Mouse (Mus musculus) mesoderm, embryonic 11.5 days (tissue): ENCODE data around the gene Pard3b.

Experiments
- DNase-seq: peaks from one replicate; pipeline ENCODE4 v3.0.0-alpha.2; 2012; ENCODE audit warnings: low read depth, low spot score

Gene Pard3b

DNA sequence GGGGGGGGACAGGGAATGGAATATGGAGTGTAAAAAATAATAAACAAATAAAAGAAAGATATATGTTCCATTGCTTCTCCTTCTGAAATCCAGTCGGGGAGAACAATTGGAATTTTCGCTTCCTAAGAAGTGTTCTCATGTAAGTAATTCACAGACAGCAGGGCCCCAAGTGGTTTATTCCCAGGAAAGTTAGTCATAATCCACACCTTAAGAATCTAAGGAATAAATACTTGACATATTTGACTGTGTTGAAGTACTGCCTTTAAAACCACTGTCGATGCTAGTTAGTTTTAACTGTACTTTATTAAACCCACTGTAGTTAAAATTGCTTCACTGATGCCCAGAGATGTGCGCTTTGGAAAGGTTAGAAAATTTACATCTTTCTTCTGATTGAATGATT is 442.5 kb downstream of the Pard3b start:
- DNase-seq: no peak

DNA sequence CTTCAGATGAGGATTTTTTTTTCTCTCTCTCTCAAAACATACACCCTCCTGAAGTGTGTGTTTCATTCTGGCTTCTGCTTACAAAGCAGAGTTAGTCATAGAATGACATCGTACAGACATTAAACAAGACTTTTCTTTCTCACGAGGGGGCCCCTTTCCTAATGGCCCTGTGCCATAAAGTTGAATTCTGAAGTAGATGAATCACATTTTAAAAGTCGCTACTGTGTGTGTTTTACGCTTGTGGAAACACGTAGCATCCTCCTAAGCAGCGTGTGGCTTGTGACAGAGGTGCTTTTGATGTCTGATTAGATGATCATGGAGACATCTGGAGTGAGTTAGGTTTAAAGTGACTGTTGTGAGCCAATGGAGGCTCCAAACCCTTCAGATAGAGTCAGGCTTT is 447.4 kb downstream of the Pard3b start:
- DNase-seq: peak; percentile 59

DNA sequence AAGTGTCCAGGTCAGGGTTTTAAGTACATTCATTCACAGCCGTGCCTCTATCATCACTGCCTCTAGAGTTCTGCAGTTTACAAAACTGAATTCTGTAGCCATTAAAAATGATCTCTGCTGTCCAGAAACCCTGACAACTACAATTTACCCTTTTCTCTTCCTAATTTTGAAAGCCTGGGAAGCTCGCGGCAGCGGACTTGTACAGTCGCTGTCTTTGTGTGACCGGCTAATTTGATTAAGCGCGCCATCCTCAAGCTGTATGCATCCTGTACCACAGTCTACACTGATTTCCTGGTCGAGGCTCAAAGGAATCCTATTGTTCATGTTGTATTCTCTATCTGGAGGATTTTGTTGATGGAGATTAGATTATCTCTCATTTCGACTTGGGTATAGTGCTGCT is 448.8 kb downstream of the Pard3b start:
- peak; percentile 37 for DNase-seq

DNA sequence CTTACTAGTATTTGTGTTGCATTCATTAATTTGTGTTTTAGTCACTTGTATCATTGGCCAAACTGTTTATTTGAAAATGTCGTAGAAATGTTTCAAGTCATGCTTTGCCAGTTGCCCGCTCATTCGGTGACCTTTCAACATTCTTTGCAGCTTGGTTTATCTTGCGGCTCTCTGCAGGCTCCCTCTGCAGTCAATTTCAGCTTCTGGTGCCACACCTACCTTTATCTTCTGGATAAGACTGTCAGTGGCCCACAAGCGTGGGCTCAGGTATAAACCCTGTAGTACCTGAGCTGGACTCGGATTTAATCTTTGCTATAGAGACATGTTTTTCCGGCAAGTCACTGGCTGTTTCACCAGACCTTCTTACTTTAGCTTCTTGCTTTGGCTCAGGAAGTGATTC is 456.3 kb downstream of the Pard3b start:
- DNase-seq: no peak

DNA sequence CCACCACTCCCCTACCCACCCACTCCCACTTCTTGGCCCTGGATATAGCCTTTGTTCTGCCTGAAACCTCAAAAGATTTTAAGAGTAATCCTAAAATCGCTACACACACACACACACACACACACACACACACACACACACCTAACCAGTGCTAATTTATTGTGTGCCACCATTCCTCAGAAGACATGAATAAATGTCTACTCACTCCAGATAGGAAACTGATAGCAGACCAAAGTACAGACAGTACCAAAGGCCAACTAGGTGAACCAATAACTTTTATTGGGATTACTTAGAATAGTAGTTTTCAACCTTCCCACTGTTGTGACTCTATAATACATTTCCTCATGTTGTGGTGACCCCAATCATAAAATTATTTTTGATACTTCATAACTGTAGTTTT is 483.8 kb downstream of the Pard3b start:
- DNase-seq: no peak

DNA sequence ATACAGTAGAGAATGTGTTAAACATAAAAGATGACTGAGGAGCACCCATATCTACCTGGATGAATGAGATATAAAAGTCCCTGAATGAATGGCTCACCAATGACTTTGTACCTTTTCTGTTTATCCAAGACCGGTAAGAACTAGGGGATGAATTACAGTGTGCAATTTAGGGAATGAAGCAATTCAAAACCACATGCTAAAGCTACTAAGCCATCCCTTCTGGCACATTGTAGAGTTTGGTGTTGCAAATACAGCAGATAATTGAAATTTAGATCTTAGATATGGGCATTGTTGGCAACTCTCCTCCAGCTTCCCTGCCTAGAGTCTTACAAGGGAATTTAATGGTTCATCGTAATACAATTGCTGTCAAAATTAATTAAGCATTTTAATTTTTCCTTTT is 490.6 kb downstream of the Pard3b start:
- no peak for DNase-seq

DNA sequence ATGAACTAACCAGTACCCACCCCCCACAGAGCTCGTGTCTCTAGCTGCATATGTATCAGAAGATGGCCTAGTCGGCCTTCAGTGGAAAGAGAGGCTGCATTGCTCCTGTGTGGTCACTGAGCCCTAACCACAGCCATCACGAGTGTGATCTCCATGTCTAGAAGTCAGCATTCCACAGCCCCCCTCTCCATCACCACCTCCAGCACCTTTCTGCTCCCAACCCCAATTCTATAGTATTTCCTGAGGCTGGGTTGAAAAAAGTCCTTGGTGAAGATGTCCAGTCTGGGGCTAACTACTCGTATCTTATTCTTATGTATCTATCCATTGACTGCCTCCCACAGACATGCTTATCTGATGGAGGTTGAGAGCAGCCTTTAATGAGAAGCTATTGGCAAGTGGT is 509.5 kb downstream of the Pard3b start:
- no peak for DNase-seq

DNA sequence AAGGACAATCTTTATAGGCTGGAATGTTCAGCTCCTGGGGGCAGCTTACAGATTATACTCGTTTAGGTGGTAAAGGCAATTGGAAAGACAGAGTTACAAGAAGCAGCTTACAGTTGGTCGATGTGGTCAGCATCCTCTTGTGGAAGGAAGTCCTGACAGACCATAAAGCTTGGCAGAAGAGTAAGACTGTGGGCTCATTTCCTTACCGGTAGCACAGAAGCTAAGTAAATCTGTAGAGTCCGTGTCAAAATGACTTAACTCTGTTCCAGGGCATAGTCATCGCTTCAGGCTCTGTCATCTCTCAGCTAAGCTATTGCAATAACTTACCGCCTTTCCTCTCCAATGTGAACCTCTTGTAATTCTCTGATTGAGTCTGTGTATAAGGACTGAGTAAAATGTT is 510.2 kb downstream of the Pard3b start:
- DNase-seq: no peak

DNA sequence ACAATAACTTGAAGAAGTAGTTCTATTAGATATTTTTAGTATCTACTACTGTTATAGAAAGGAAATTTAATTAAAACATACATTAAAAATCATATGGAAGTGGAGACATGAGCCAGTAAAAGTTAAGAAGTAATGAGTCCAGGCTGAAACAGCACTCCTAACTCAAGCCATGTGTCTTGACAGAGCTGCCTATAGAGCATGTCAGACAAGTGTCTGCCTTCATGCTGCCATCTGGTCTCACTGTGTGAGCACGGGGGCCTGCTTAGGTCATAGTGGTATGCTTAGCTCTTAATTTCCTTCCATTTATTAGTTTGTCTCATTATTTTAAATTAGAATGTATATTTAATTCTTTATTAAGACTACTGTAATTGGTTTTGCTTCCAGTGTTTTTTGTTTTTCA is 517.3 kb downstream of the Pard3b start:
- no peak for DNase-seq

DNA sequence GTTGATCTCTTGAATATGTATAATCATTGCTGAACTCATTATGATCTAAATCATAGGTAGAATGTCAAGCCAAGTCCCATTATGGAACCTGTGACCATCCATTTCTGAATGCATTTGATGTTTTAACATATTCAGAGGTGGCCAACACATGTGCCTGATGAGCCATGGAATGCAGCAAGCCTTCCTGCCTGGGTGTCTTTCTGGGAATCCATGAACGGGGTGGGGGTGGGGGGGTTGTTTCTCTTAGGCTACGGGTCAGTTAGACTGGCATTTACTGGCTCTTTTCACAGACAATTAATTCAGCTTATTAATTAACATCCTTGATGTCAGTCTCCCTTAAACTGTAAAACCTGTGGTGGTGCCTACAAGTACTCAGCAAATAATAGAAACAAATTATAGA is 521.0 kb downstream of the Pard3b start:
- no peak for DNase-seq

DNA sequence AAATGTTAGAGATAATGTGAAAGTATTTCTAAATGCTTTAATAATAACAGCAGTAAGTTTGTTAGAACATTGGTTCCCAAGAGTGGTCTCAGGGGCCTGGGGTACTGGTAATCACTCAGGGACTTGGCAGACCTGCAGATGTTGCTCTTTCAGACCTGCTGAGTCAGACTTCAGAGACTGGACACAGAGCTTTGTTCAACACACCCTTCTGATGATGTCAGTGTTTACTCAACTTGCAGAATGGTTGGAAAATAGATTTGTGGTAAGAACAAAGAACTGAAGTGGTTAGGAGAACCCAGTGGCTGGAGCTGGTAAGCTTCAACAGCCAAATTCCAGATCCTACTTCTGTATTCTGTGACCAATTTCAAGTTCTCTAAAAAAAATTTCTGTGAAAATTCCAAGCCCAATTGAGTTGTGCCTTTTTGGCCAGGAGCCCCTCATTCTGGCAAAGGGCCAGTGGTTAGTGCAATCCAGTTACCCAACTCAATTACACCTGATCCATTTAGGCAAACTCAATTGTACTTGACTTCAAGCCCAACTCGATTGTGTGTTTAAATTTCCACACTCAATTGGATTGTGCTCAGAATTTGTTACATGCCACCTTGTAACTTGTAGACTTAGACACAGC is 536.5 kb downstream of the Pard3b start:
- no peak for DNase-seq

DNA sequence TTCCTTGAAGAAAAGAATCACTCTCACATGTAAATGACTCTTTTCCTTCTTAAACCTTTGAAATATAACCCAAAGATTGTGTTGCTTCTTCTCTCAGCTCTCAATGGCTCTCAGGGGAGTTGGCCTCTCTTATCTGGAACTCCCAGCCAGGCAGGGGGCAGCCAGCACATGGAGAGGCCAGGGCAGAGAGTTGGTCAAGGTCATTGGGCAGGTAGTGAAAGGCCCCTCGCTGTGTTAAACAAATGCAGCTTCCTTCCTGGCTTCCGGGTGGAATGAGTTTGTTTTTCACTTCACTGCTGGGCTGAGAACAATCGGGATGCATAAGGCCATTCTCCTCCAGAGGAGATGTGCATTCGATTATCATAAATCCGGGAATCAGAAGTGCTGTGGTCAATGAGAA is 543.0 kb downstream of the Pard3b start:
- DNase-seq: peak; percentile 53

DNA sequence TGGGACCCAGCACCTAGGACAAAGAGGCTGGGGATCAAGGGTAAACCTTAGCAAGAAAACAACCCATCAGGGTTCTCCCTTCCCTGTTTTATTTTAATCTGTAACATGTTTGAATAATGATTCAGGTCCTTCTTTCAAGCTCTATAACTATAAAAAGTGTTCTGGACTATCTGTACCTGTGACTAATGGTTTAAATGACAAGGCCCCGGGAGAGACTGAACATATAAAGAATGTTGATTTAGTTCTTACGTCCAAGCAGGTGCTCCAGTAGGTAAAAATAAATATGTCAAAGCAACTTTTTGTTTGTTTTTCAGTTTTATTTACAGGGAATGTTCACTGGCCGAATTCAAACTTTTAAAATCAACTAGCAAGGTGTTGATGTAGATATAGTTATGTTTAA is 544.0 kb downstream of the Pard3b start:
- no peak for DNase-seq

DNA sequence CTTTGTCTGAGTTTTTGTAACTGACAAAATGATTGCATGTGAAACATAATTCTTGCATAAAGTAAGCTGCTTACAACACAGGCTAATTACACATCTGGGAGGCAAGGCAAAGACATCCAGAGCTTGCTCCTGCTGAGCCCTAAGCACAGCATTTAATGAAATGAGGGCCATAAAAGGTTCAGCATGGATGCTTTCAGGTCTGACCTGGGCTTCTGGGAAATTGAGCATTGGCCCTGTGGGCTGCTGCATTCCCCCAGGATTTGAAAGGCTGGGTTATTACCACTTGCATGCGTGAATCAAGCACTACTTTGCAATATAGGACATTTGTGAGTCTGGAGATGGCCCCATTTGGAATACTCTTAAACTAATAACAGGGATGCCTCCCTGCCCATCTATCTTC is 552.2 kb downstream of the Pard3b start:
- peak; percentile 46 for DNase-seq

DNA sequence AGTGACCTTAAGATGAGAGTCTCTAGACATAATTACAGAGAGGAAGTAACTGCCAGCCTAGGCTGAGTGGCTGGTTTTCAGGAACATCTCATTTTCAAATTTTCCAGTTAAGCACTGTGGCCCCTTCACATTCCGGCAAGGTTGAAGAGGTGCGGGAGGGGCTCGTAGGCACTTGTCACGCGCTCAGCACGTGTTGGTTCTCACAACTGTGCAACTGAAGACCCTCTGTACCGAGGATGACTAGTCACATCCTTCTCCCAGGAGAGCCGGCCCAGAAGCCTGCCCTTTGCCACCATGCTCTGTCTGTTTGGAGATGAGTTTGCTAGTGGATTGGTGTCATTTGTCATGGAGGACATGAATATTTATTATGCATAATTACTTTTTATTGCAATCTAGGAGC is 558.9 kb downstream of the Pard3b start:
- DNase-seq: no peak

DNA sequence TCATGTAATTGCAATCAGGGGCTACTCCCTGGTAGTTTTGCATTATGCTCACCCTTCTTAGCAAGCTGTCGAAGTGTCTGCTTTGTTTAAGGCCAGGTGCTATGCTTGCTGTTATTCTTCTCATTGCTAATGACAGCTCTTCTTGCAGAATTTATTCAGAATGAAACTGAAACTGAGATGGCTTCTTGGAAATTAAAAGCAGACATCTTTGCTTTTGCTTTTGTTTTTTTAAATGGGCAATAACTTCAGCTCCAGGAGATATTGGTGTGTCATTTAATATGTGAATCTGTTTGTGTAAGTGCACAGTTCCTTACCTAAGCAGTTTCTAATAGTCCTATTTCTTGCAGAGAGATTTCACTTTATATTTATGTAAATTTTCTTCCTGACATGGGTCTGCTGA is 562.3 kb downstream of the Pard3b start:
- DNase-seq: no peak

DNA sequence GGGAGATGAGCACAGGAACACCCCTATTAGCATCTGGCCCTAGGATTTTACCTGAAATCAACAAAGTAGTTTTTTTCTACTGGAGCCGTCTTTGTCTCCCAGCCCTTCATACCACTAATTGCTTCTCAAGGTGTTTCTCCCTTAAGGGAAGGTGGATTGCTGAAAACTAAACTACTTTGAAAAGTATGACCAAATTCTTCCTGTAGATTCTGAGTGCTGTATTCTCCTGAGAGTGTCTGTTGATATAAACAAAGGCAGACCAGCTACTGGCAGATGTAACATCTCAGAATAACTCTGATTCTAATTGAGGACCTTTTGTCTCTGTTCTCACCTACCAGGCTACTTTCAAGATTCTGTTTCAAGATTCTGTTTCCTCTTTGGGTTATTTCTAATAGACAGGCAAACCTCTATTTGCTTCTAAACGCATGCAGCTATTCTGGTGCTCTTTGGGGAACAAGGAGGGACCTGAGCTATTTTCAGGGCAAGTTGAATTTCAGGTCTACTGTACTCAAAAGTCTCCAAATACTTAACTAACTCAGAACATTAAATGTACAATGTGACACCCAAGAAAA is 563.1 kb downstream of the Pard3b start:
- DNase-seq: no peak

DNA sequence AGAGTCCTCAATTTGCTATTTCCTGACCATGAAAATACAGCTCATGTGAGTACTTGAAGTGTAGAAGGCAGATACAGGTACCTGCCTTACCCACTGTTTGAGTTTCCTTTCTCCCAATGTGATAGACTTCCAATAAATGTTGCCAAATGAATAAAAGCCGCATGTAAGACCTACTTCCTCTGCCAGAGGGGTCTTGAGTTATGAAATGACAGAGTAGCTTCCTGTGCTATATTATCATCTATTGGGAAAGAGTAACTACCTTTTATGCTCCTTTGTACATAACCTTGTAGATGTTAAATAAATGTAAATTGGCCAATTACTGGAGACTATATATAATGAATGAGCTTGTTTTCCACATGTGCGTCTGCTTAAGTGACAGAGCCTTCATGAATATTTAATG is 574.7 kb downstream of the Pard3b start:
- no peak for DNase-seq

DNA sequence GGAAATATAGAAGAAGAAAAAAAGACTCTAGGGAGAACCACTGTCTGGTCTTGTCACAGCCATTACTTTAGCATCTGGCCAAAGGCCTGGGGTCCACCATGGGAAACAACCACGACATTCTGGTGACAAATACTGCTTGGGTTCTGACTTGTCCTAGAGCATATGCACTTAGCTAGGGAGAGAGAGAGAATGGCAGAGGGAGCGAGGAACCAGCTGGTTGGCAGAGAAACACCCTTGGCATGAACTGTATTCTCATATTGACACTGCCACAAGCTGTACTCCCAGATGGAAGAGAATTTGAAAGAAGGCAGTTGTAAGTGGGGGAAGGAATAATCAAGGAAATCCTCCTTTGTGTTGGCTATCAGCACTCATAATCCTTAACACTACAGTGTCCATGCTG is 577.2 kb downstream of the Pard3b start:
- no peak for DNase-seq

DNA sequence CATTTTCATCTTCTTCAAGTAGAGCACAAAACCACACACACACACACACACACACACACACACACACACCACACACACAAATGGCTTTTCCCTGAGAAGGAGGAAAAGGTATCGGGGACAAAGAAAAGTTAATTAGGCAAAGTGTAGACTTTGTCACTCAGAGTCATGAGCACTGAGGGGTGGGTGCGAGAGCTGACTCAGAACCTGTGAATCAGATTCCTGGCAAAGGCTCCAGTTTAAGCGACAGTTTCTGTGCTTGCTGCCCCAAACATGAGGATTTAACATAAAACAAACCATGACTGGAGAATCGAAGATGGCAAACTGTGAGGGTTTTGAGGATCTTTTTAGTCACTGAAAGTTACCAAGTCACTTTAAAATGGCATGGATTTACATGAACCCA is 577.9 kb downstream of the Pard3b start:
- DNase-seq: no peak

DNA sequence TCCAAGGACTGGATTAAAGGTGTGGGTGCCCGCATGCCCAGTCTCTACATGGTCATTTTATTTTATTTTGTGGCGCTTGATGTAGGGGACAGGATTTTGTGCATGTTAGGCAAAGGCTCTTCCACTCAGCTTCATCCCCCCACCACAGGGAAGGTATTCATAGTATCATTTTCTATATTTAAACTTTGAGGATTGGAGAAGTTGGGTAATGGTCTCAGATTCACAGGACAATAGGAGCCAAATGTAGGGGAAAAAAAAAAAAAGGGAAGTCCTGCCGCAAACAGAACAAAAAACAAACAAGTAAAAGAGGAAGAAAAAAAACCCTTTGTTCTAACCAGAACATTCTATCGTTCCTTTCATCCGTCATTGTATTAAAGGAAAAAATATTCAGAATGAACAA is 590.5 kb downstream of the Pard3b start:
- no peak for DNase-seq

DNA sequence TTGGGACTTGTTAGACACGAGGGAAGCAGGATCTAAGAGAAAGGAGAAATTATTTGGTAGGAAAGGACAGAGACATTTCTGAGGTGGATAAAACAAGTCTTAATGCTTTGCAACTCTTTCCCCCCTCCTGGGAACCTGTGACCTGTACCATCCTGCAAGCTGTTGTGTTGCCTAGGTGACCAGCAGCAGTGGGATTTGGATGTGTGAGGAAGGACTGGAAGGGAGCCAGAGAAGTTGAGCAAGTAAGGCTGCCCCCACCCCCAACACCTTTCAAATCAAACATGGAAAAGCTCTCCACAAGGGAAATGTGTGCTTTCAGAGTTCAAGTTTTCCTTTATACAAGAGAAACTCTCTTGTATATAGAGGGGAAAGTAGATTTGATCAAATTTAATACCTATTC is 595.4 kb downstream of the Pard3b start:
- DNase-seq: no peak

DNA sequence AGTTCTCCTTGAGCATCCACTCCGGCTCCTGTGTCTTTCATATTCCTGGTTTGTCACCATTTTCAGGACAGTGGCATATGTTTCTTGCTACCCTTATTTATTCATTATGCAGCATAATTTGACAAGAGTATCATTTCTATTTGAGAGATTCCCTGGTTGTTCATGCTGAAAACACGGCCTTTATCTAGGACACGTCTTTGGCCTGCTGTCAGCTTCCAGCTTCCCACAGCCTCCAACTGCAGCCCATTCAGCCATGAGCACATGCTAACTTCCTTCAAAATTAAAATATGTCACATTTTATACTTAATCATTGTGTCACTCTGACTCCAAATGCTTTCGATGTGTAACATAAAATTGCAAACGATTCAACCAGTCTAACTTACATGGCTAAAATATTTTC is 596.5 kb downstream of the Pard3b start:
- no peak for DNase-seq
